Mouse (Mus musculus): ENCODE measurements around the gene Dcaf4. TPM values are rescaled to one million over a fixed set of nuclear protein-coding genes. Genes with fewer than 3 reads are reported as not detected.
A peak's percentile ranks its signal among the peaks of the same experiment; 100 is the strongest.

The Dcaf4 gene
- total and polyA plus RNA-seq, 2 experiments from 2014 or later, result 34.5 to 55.6 TPM

- no peak for TF ChIP-seq CTCF (IDR thresholded peaks at IDR 0.05; ENCODE audit: low read depth)
- H3K27ac ChIP-seq, result no peak overlapping the region
- ATAC-seq, result no peak
- H3K27me3 ChIP-seq (ENCODE audit: insufficient read depth, low read length), result no peaks in the 10 kb centered on the region
- no peak overlapping the region for H3K4me3 ChIP-seq (ENCODE audit: low read length)
- WGBS, result 67% methylated on average over 3 of the region's 3 CpGs
- H3K9me3 ChIP-seq (ENCODE audit: low read length), result no peaks in the 10 kb centered on the region
- H3K36me3 ChIP-seq (ENCODE audit: insufficient read depth, low read length), result peaks cover 19% of the 10 kb centered on the region; the same call in 1 of the 2 replicates
- H3K4me2 ChIP-seq (ENCODE audit: low read depth, low read length), result no peak overlapping the region
- no peak overlapping the region for H3K9ac ChIP-seq (replicated peaks; ENCODE audit: low read length)
- no peak for DNase-seq (ENCODE audit: low spot score)
- H3K4me1 ChIP-seq (ENCODE audit: insufficient read depth, low read length), result no peaks in the 10 kb centered on the region
Observed at GRCm38 (mm10) chr12:83532966-83533365, 12.7 kb downstream of the Dcaf4 start.

GRCm38 (mm10) chr12:83534190-83534589, 13.9 kb downstream of the Dcaf4 start:
- 82% methylated on average over 3 of the region's 3 CpGs for WGBS
- Histone ChIP-seq H3K9me3 (ENCODE audit: low read length) (no peaks in the 10 kb centered on the region), H3K36me3 (ENCODE audit: insufficient read depth, low read length) (peaks cover 26% of the 10 kb centered on the region), H3K9ac (replicated peaks; ENCODE audit: low read length) (no peak overlapping the region), H3K27me3 (ENCODE audit: insufficient read depth, low read length) (no peaks in the 10 kb centered on the region), H3K27ac (no peak overlapping the region), H3K4me3 (ENCODE audit: low read length) (no peak overlapping the region), H3K4me1 (ENCODE audit: insufficient read depth, low read length) (no peaks in the 10 kb centered on the region), H3K4me2 (ENCODE audit: low read depth, low read length) (no peak overlapping the region)
- TF ChIP-seq CTCF (IDR thresholded peaks at IDR 0.05; ENCODE audit: low read depth), result no peak
- DNase-seq (ENCODE audit: low spot score), result no peak
- ATAC-seq, result no peak

GRCm38 (mm10) chr12:83535428-83535827, 15.2 kb downstream of the Dcaf4 start:
- H3K9me3 ChIP-seq (ENCODE audit: low read length), result no peaks in the 10 kb centered on the region
- WGBS, result 85% methylated on average over 11 of the region's 11 CpGs
- no peaks in the 10 kb centered on the region for H3K4me1 ChIP-seq (ENCODE audit: insufficient read depth, low read length)
- DNase-seq (ENCODE audit: low spot score) (no peak), ATAC-seq (no peak)
- H3K27ac ChIP-seq, result no peak overlapping the region
- H3K9ac ChIP-seq (replicated peaks; ENCODE audit: low read length), result no peak overlapping the region
- peaks cover 31% of the 10 kb centered on the region for H3K36me3 ChIP-seq (ENCODE audit: insufficient read depth, low read length)
- no peak overlapping the region for H3K4me3 ChIP-seq (ENCODE audit: low read length)
- H3K4me2 ChIP-seq (ENCODE audit: low read depth, low read length), result no peak overlapping the region
- no peaks in the 10 kb centered on the region for H3K27me3 ChIP-seq (ENCODE audit: insufficient read depth, low read length)
- no peak for TF ChIP-seq CTCF (IDR thresholded peaks at IDR 0.05; ENCODE audit: low read depth)

- Histone ChIP-seq H3K27ac (no peak overlapping the region), H3K9me3 (ENCODE audit: low read length) (no peaks in the 10 kb centered on the region), H3K4me3 (ENCODE audit: low read length) (no peak overlapping the region), H3K27me3 (ENCODE audit: insufficient read depth, low read length) (no peaks in the 10 kb centered on the region), H3K4me2 (ENCODE audit: low read depth, low read length) (no peak overlapping the region), H3K9ac (replicated peaks; ENCODE audit: low read length) (no peak overlapping the region), H3K4me1 (ENCODE audit: insufficient read depth, low read length) (no peaks in the 10 kb centered on the region), H3K36me3 (ENCODE audit: insufficient read depth, low read length) (peaks cover 34% of the 10 kb centered on the region)
- TF ChIP-seq CTCF (IDR thresholded peaks at IDR 0.05; ENCODE audit: low read depth), result peak; percentile 48
- ATAC-seq, result peak; percentile 86
- 28% methylated on average over 9 of the region's 9 CpGs for WGBS
- peak; percentile 89 for DNase-seq (ENCODE audit: low spot score)
Observed at GRCm38 (mm10) chr12:83536039-83536438, 15.8 kb downstream of the Dcaf4 start.

GRCm38 (mm10) chr12:83543997-83544396, 23.7 kb downstream of the Dcaf4 start:
- Histone ChIP-seq H3K9me3 (ENCODE audit: low read length) (no peaks in the 10 kb centered on the region), H3K4me2 (ENCODE audit: low read depth, low read length) (no peak overlapping the region), H3K4me1 (ENCODE audit: insufficient read depth, low read length) (no peaks in the 10 kb centered on the region), H3K27me3 (ENCODE audit: insufficient read depth, low read length) (no peaks in the 10 kb centered on the region), H3K27ac (no peak overlapping the region), H3K4me3 (ENCODE audit: low read length) (no peak overlapping the region), H3K36me3 (ENCODE audit: insufficient read depth, low read length) (peaks cover 48% of the 10 kb centered on the region), H3K9ac (replicated peaks; ENCODE audit: low read length) (no peak overlapping the region)
- WGBS, result 75% methylated on average over 7 of the region's 7 CpGs
- TF ChIP-seq CTCF (IDR thresholded peaks at IDR 0.05; ENCODE audit: low read depth), result no peak
- DNase-seq (ENCODE audit: low spot score), result no peak
- ATAC-seq, result no peak

- Histone ChIP-seq H3K4me3 (ENCODE audit: low read length) (no peak overlapping the region), H3K27ac (no peak overlapping the region), H3K27me3 (ENCODE audit: insufficient read depth, low read length) (no peaks in the 10 kb centered on the region), H3K36me3 (ENCODE audit: insufficient read depth, low read length) (peaks cover 44% of the 10 kb centered on the region), H3K4me1 (ENCODE audit: insufficient read depth, low read length) (no peaks in the 10 kb centered on the region), H3K9me3 (ENCODE audit: low read length) (no peaks in the 10 kb centered on the region), H3K4me2 (ENCODE audit: low read depth, low read length) (no peak overlapping the region), H3K9ac (replicated peaks; ENCODE audit: low read length) (no peak overlapping the region)
- TF ChIP-seq CTCF (IDR thresholded peaks at IDR 0.05; ENCODE audit: low read depth), result no peak
- ATAC-seq (no peak), DNase-seq (ENCODE audit: low spot score) (no peak)
Observed at GRCm38 (mm10) chr12:83544791-83545190, 24.5 kb downstream of the Dcaf4 start.

- no peak overlapping the region for H3K4me3 ChIP-seq (ENCODE audit: low read length)
- no peaks in the 10 kb centered on the region for H3K27me3 ChIP-seq (ENCODE audit: insufficient read depth, low read length)
- ATAC-seq (no peak), DNase-seq (ENCODE audit: low spot score) (no peak)
- no peaks in the 10 kb centered on the region for H3K4me1 ChIP-seq (ENCODE audit: insufficient read depth, low read length)
- H3K9ac ChIP-seq (replicated peaks; ENCODE audit: low read length), result no peak overlapping the region
- no peak overlapping the region for H3K27ac ChIP-seq
- WGBS, result 81% methylated on average over 16 of the region's 16 CpGs
- no peak overlapping the region for H3K4me2 ChIP-seq (ENCODE audit: low read depth, low read length)
- TF ChIP-seq CTCF (IDR thresholded peaks at IDR 0.05; ENCODE audit: low read depth), result no peak
- no peaks in the 10 kb centered on the region for H3K9me3 ChIP-seq (ENCODE audit: low read length)
- H3K36me3 ChIP-seq (ENCODE audit: insufficient read depth, low read length), result peaks cover 71% of the 10 kb centered on the region
Observed at GRCm38 (mm10) chr12:83551305-83551704, 31.0 kb downstream of the Dcaf4 start.
